Mouse (Mus musculus) urinary bladder, postnatal 14 days (tissue): ENCODE results near the gene Zfp2.

Experiments
- DNase-seq: peaks from one replicate; pipeline ENCODE4 v3.0.0; 2021; ENCODE audit warnings: low spot score

Zfp2 gene

DNA sequence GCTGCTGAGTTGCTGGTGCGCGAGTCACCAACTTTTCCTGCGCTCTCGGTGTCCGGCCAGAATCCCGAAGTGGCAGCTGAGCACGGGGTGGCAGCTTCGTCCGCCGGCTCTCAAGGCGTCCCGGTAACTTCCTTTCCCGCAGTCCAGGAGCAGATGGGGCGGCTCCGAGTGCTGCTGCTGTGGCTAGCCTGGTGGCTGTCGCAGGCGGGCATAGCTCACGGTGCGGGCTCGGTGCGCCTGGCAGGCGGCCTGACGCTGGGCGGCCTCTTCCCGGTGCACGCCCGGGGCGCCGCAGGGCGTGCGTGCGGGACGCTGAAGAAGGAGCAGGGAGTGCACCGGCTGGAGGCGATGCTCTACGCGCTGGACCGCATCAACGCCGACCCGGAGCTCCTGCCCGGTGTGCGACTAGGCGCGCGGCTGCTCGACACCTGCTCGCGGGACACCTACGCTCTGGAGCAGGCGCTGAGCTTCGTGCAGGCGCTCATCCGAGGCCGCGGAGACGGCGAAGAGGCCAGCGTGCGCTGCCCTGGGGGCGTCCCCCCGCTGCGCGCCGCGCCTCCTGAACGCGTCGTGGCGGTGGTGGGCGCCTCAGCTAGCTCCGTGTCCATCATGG is 64.9 kb downstream of the Zfp2 start:
- DNase-seq = no peak

DNA sequence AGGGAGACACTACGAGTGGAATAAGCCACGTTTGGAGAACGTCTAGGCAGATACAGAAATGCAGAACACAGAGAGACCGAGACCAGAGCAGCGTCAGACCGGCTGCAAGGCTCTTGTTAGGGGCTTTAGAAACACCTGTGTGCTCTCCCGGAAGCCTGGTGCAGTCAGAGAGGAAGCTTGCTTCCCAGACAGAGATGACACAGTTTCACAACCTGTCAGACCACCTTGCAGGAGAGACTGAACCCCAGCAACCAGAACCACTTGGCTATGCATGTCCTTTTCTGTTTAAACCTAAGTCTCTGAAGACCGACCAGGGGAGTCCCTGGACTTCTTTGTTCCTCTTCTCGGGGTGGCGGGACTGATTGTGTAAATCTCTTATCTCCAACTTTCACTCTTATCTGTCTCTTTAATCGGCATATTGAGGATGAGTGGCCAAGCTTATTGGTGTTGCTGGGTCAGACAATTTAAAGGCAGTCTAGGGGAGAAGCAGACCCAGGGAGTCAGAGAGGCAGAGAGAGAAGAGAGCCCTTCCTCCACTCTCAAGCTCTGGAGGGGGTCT is 65.7 kb downstream of the Zfp2 start, which contains the start of gene Grm6:
Grm6 (plus strand) TSS at position 509 of the 559 bp plus-strand sequence.
- no peak for DNase-seq

DNA sequence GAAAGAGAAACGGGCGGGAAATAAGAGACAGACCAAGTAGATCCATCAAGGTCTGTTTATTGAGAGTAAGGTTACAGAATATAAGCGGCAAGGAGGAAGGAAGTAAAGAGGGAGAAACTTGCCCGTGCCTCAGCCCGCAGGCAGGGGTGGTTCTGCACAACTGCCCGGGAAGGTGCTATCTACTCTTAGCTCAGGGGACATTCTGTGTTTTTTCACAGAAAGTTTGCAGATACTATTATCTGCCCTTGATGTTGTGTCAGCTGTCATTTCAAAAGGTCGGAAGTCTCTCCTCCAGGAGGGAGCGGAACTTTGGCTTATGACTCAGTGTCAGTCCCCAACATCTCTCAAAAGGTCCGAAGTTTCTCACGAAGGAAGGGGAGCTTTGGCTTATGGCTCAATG is 66.7 kb downstream of the Zfp2 start:
- DNase-seq = no peak
